Mouse (Mus musculus) MEL (cell line): ENCODE results near the gene Klhdc9. TPM values are rescaled to one million over a fixed set of nuclear protein-coding genes. Genes with fewer than 3 reads are reported as not detected.

Source experiments
- DNase-seq: peaks from one replicate; pipeline ENCODE4 v3.0.0; 2011; ENCODE audit warnings: low read depth, low spot score
- H3K27ac ChIP-seq: 2 replicates; pipeline ENCODE4 v1.5.1; 2012; ENCODE audit warnings: low read depth, mild to moderate bottlenecking, control low read depth, low read length, moderate library complexity; ENCODE audit not compliant: control insufficient read depth
- H3K27me3 ChIP-seq, 2 experiments: fragments of 150-350 bp in 1 of 2; sonication (generic) in 1 of 2; 2 replicates each; pipeline ENCODE4 v1.6.1; 2012; ENCODE audit warnings: low read length in 2 of 2, mild to moderate bottlenecking in 2 of 2, improper control_type of control experiment in 1 of 2, moderate library complexity in 1 of 2; ENCODE audit not compliant: insufficient read depth in 2 of 2, control insufficient read depth in 1 of 2
- H3K36me3 ChIP-seq, 2 experiments: 2 replicates each; pipeline ENCODE4 v1.6.1; 2012 to 2014; ENCODE audit warnings: low read length in 2 of 2, improper control_type of control experiment in 1 of 2, inconsistent platforms in 1 of 2, mild to moderate bottlenecking in 1 of 2; ENCODE audit not compliant: insufficient read depth in 2 of 2, control insufficient read depth in 1 of 2
- H3K4me1 ChIP-seq, 2 experiments: fragments of 150-350 bp in 1 of 2; sonication (generic) in 1 of 2; 2 replicates each; pipeline ENCODE4 v1.6.1; 2012; ENCODE audit warnings: low read length in 2 of 2, improper control_type of control experiment in 1 of 2, mild to moderate bottlenecking in 1 of 2; ENCODE audit not compliant: insufficient read depth in 2 of 2, control insufficient read depth in 1 of 2
- H3K4me3 ChIP-seq, 2 experiments: fragments of 150-350 bp in 1 of 2; sonication (generic) in 1 of 2; 2 replicates each; pipeline ENCODE4 v1.5.1; 2012; ENCODE audit warnings: low read depth in 2 of 2, low read length in 2 of 2, mild to moderate bottlenecking in 2 of 2, moderate library complexity in 2 of 2, control low read depth in 1 of 2, improper control_type of control experiment in 1 of 2; ENCODE audit not compliant: control insufficient read depth in 1 of 2, insufficient read depth in 1 of 2
- H3K79me2 ChIP-seq: 2 replicates; pipeline ENCODE4 v1.6.1; 2012; ENCODE audit warnings: mild to moderate bottlenecking, low read length, moderate library complexity; ENCODE audit not compliant: control insufficient read depth, poor library complexity, insufficient read depth
- H3K9ac ChIP-seq: 2 replicates; pipeline ENCODE4 v1.6.1; 2012; ENCODE audit warnings: low read depth, mild to moderate bottlenecking, control low read depth, low read length, moderate library complexity; ENCODE audit not compliant: control insufficient read depth, poor library complexity, severe bottlenecking
- H3K9me3 ChIP-seq: fragments of 150-350 bp; sonication (generic); replicated peaks from 2 replicates; pipeline ENCODE4 v1.6.1; 2012; ENCODE audit warnings: mild to moderate bottlenecking, low read length, improper control_type of control experiment, moderate library complexity; ENCODE audit not compliant: insufficient read depth
- BHLHE40 ChIP-seq: IDR thresholded peaks from 2 replicates; pipeline ENCODE4 v1.6.1; 2012; ENCODE audit warnings: low read depth, mild to moderate bottlenecking, inconsistent platforms, low read length, improper control_type of control experiment, borderline replicate concordance
- E2F4 ChIP-seq: IDR thresholded peaks from 2 replicates; pipeline ENCODE4 v1.6.1; 2011; ENCODE audit warnings: low read depth, low read length, improper control_type of control experiment, borderline replicate concordance
- ELF1 ChIP-seq: IDR thresholded peaks from 2 replicates; pipeline ENCODE4 v1.6.1; 2014; ENCODE audit warnings: low read depth, mild to moderate bottlenecking, inconsistent platforms, low read length, improper control_type of control experiment, moderate library complexity
- ETS1 ChIP-seq: IDR thresholded peaks from 2 replicates; pipeline ENCODE4 v1.6.1; 2012; ENCODE audit warnings: low read depth, mild to moderate bottlenecking, inconsistent platforms, low read length, improper control_type of control experiment, moderate library complexity
- GATA1 ChIP-seq: IDR thresholded peaks from 2 replicates; pipeline ENCODE4 v1.6.1; 2011; ENCODE audit warnings: low read depth, low read length, improper control_type of control experiment
- JUND ChIP-seq: IDR thresholded peaks from 2 replicates; pipeline ENCODE4 v1.6.1; 2011; ENCODE audit warnings: low read depth, mild to moderate bottlenecking, improper control_type of control experiment, low read length
- MAFK ChIP-seq: IDR thresholded peaks from 2 replicates; pipeline ENCODE4 v1.6.1; 2011; ENCODE audit warnings: low read depth, mild to moderate bottlenecking, low read length, improper control_type of control experiment, borderline replicate concordance
- MAX ChIP-seq: IDR thresholded peaks from 2 replicates; pipeline ENCODE4 v1.6.1; 2011; ENCODE audit warnings: low read length, improper control_type of control experiment
- MAZ ChIP-seq: IDR thresholded peaks from 2 replicates; pipeline ENCODE4 v1.6.1; 2012; ENCODE audit warnings: low read depth, mild to moderate bottlenecking, inconsistent platforms, low read length, improper control_type of control experiment
- MEF2A ChIP-seq: IDR thresholded peaks from 2 replicates; pipeline ENCODE4 v1.6.1; 2014; ENCODE audit warnings: low read depth, mild to moderate bottlenecking, inconsistent platforms, low read length, improper control_type of control experiment; ENCODE audit not compliant: poor library complexity, insufficient replicate concordance, severe bottlenecking; ENCODE audit errors: extremely low read depth
- MXI1 ChIP-seq: IDR thresholded peaks from 2 replicates; pipeline ENCODE4 v1.6.1; 2011; ENCODE audit warnings: mild to moderate bottlenecking, low read depth, low read length, improper control_type of control experiment
- MYC ChIP-seq: IDR thresholded peaks from 2 replicates; pipeline ENCODE4 v1.6.1; 2011; ENCODE audit warnings: low read depth, mild to moderate bottlenecking, low read length, improper control_type of control experiment, moderate library complexity
- NELFE ChIP-seq: IDR thresholded peaks from 2 replicates; pipeline ENCODE4 v1.6.1; 2011; ENCODE audit warnings: low read depth, low read length, improper control_type of control experiment
- NRF1 ChIP-seq: IDR thresholded peaks from 2 replicates; pipeline ENCODE4 v1.6.1; 2014; ENCODE audit warnings: low read depth, mild to moderate bottlenecking, inconsistent platforms, low read length, improper control_type of control experiment, moderate library complexity; ENCODE audit not compliant: poor library complexity, insufficient read depth, severe bottlenecking
- POLR2A ChIP-seq, 2 experiments: IDR thresholded peaks; 2 replicates each; pipeline ENCODE4 v1.6.1; 2011 to 2012; ENCODE audit warnings: low read length in 2 of 2, mild to moderate bottlenecking in 2 of 2, control low read depth in 1 of 2, improper control_type of control experiment in 1 of 2, low read depth in 1 of 2, moderate library complexity in 1 of 2; ENCODE audit not compliant: control insufficient read depth in 1 of 2, insufficient read depth in 1 of 2, poor library complexity in 1 of 2
- POLR2AphosphoS2 ChIP-seq: IDR thresholded peaks from 2 replicates; pipeline ENCODE4 v1.6.1; 2011; ENCODE audit warnings: low read length, improper control_type of control experiment
- POLR2AphosphoS5 ChIP-seq: IDR thresholded peaks from 2 replicates; pipeline ENCODE4 v1.6.1; 2012; ENCODE audit warnings: low read depth, borderline replicate concordance, mild to moderate bottlenecking, inconsistent platforms, low read length, moderate library complexity, mixed read lengths
- RCOR1 ChIP-seq: IDR thresholded peaks from 2 replicates; pipeline ENCODE4 v1.6.1; 2012; ENCODE audit warnings: low read depth, mild to moderate bottlenecking, inconsistent platforms, low read length, improper control_type of control experiment
- SIN3A ChIP-seq: IDR thresholded peaks from 2 replicates; pipeline ENCODE4 v1.6.1; 2012; ENCODE audit warnings: low read length, improper control_type of control experiment, inconsistent platforms
- TCF12 ChIP-seq: IDR thresholded peaks from 2 replicates; pipeline ENCODE4 v1.6.1; 2014; ENCODE audit warnings: low read depth, mild to moderate bottlenecking, inconsistent platforms, low read length, improper control_type of control experiment, moderate library complexity
- USF1 ChIP-seq: IDR thresholded peaks from 2 replicates; pipeline ENCODE4 v1.6.1; 2014; ENCODE audit warnings: low read depth, mild to moderate bottlenecking, inconsistent platforms, low read length, improper control_type of control experiment, moderate library complexity
- USF2 ChIP-seq, 2 experiments: IDR thresholded peaks; 2 replicates each; pipeline ENCODE4 v1.6.1; 2011 to 2012; ENCODE audit warnings: improper control_type of control experiment in 2 of 2, low read length in 2 of 2, borderline replicate concordance in 1 of 2, inconsistent platforms in 1 of 2, low read depth in 1 of 2, mild to moderate bottlenecking in 1 of 2; ENCODE audit not compliant: insufficient read depth in 1 of 2
- ZKSCAN1 ChIP-seq: IDR thresholded peaks from 2 replicates; pipeline ENCODE4 v1.6.1; 2012; ENCODE audit warnings: low read depth, mild to moderate bottlenecking, inconsistent platforms, low read length, improper control_type of control experiment, moderate library complexity
- ZNF384 ChIP-seq: IDR thresholded peaks from 2 replicates; pipeline ENCODE4 v1.6.1; 2012; ENCODE audit warnings: low read depth, mild to moderate bottlenecking, inconsistent platforms, low read length, improper control_type of control experiment
- polyA plus RNA-seq, 2 experiments: library from polyadenylated mRNA; stranded (reverse) in 1 of 2; unstranded in 1 of 2; fragments of >175 nt in 1 of 2; fragments of >200 nt in 1 of 2; gene quantifications; 2 replicates each; pipeline versions ENCODE4 v1.2.1 to v1.2.4; 2012; ENCODE audit warnings: low replicate concordance in 2 of 2, low read depth in 1 of 2; ENCODE audit not compliant: insufficient read length in 2 of 2, insufficient read depth in 1 of 2, missing spikeins in 1 of 2
- total RNA-seq: library from RNA; depleted of rRNA; stranded (reverse); fragments of 300-350 nt; gene quantifications from 2 replicates; pipeline ENCODE4 v1.2.3, GENCODE M21; 2012

Klhdc9 gene
- total and polyA plus RNA-seq, 3 experiments, result 0.08 TPM; not detected in 2

- Histone ChIP-seq H3K27me3 (no peaks in the 10 kb centered on the region), H3K9me3 (no peaks in the 10 kb centered on the region), H3K9ac (peak overlapping the region; percentile 96), H3K27ac (peak overlapping the region; percentile 62), H3K36me3 (peaks cover 6 to 20% of the 10 kb centered on the region in 2 experiments), H3K4me3 (peak overlapping the region; percentile 89 to 99), H3K4me1 (peaks cover 6 to 15% of the 10 kb centered on the region in 2 experiments; a peak in 3 of 4 replicates), H3K79me2 (peaks cover 55% of the 10 kb centered on the region)
- peak; percentile 57 for DNase-seq
- TF ChIP-seq ZNF384 (no peak), MXI1 (peak; percentile 80), SIN3A (no peak), TCF12 (no peak), BHLHE40 (no peak), RCOR1 (no peak), POLR2AphosphoS5 (no peak), ZKSCAN1 (no peak), USF1 (peak; percentile 89), USF2 (IDR thresholded peaks at IDR 0.05; ENCODE audit: borderline replicate concordance in 1 of 2, insufficient read depth in 1 of 2, low read depth in 1 of 2, low read length in 2 of 2) (peak in 1 of 2 experiments; percentile 57; a peak in 2 of 4 replicates), NELFE (no peak), POLR2AphosphoS2 (no peak), ETS1 (no peak), GATA1 (no peak), E2F4 (no peak), MYC (peak; percentile 73), MEF2A (no peak), NRF1 (no peak), MAZ (no peak), POLR2A (IDR thresholded peaks at IDR 0.05; ENCODE audit: control insufficient read depth in 1 of 2, insufficient read depth in 1 of 2, low read depth in 1 of 2, low read length in 2 of 2, poor library complexity in 1 of 2) (no peak), MAFK (no peak), JUND (no peak), ELF1 (no peak), MAX (peak; percentile 91)
Measured at GRCm38 (mm10) chr1:171346095-171346450, 14.5 kb downstream of the Klhdc9 start.
